Mouse (Mus musculus): ENCODE data around the gene Wdr63.
"Not testable (repeated sequence)": the region's sequence is repeated elsewhere in the genome, so short reads cannot be mapped to it uniquely, and the experiment has no call there.

Gene Wdr63

DNA sequence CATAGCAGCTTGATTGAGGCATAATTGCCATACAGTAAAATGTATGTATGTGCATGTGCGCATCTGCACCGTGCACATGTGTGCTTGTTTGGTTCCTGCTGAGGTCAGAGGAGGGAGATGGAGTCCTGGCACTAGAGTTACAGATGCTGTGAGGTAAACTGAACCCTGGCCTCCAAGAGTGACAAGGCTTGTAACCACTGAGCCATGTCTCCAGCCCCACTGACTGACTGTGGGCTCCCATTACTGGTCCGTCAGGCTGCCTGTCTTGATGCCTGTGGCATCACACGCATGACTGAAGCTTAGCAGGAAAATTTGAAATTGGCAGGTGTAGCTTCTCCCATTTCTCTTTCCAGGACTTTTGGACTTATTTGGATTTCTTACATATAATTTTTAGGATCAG, 97.2 kb downstream of the Wdr63 start:
- no peak for DNase-seq (ENCODE audit: low spot score in 2 of 2)

DNA sequence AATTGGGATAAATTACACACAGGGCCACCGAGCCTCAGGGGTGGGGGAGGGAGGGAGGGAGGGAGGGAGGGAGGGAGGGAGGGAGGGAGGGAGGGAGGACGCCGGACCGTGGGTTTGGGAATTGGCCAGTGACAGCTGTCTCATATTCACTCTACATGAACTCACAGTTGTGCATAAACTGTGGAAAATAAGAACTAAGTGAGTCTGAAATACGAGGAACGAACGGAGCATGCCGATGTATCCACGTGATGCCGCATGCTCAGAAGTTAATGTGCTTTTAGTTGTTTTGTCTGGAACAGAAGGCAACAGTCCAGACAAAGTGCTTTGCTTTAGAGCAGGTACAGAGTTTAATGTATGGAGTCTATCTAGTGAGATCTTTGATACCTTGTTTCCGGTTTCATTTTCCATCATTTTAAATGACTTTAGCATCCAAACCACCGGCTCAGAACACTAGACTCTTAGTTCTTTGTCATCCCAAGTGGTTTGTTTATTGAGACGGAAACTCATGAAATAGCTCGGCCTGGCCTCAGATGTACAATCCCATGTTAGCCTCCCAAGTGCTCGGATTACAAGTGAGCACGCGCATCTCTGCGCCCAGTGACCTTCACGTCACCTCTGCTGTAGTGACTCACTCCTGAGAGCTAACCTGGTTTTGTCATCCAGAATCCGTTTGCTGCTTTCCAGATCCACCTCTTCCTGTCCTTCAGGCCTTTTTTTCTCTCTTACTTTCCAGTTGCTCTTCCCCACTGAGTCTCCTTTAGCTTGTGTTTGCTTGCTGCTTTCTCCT, 97.9 kb downstream of the Wdr63 start:
- no peak for DNase-seq (ENCODE audit: low spot score in 2 of 2)

GRCm38 (mm10) chr3:146007872-146008271, 100.1 kb downstream of the Wdr63 start:
- DNase-seq (ENCODE audit: low spot score in 2 of 2): no peak

- DNase-seq (ENCODE audit: low spot score in 2 of 2): no peak
Observed at GRCm38 (mm10) chr3:146004347-146005051, 103.4 kb downstream of the Wdr63 start.

DNA sequence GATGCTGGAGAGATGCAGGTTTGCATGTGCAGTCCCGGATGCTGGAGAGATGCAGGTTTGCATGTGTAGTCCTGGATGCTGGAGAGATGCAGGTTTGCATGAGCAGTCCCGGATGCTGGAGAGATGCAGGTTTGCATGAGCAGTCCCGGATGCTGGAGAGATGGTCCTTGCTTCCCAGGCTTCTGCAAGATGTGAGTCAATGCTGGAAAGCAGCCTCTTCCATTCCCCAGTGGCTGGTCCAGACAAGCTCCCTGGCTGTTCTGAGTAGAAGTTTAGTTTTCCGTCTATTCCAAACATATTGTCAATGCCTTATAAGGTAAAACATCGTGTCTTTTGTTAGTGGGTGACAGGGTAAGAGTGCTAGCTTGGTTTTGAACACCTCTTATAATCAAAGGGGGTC, 111.4 kb downstream of the Wdr63 start:
- DNase-seq (ENCODE audit: low spot score in 2 of 2): not testable (repeated sequence)

DNA sequence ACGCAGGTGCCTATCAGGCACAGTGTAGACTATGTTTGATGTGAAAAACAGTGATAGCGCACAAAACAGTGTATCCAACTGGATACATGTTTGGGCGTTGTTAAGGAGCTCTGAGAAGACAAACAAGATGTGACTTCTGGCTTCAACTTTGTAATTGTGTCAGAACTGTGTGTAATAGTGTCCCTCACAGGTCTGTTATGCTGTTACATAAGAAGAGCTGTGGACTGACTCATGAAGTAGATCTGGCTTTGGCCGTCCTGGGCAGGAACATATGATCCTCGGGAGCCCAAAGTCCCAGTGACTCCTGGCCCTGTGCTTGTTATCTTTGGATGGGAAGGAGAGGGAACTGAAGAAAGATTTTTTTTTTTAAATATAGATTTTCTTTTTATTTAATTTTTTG, 112.4 kb downstream of the Wdr63 start:
- no peak for DNase-seq (ENCODE audit: low spot score in 2 of 2)

DNA sequence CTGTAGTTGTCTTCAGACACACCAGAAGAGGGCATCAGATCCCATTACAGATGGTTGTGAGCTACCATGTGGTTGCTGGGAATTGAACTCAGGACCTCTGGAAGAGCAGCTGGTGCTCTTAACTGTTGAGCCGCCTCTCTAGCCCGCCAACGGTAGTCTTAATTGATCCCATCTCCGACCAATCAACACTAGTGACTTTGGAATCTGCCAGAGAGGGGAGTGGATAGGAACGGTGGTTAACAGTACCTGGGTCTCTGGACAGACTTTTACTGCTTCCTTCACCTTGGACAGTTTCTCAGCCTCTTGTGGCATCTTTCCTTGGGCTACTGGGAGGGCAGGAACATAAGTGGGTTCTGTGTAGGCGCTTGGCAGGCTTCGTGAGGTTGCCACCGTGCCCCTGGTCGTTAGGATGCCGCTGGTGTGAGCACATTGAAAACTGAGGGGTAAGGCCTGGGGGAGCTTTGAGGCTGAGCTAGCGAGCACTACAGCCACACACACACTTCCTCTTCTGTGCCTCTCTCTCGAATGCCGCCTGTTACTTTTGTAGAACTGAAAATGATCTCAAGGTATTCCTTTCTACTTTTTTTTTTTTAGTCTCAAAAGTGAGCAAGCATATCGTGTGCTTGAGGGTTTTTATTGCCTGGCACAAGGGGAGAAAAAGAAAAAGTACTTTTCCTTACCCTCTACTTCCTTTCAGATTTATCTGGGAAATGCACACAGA, 114.3 kb downstream of the Wdr63 start:
- DNase-seq (ENCODE audit: low spot score in 2 of 2): no peak

DNA sequence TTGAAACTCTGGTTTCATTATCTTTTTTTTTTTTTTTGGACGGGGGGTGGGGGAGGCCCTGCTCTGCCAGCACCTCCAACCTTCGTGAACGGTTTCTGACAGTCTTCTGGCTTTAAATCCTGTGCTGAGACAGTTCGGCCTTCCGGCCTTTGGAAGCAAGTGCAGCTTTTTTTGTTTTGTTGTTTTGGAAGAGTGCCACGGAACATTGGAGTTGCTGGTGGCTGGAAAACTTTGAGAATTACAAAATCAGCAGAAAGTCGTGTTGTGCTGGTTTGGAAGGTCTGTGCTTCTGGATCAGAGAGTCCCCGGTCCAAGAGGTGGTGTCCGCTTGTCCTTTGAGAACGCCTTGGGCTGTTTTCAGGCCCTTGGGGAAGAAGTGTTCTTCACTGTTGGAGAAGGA, 115.1 kb downstream of the Wdr63 start:
- DNase-seq (ENCODE audit: low spot score in 2 of 2): peak in 1 of 2 experiments; percentile 11

- DNase-seq (ENCODE audit: low spot score in 2 of 2): no peak
Observed at GRCm38 (mm10) chr3:145991976-145992730, 115.8 kb downstream of the Wdr63 start.

- DNase-seq (ENCODE audit: low spot score in 2 of 2): no peak
Observed at GRCm38 (mm10) chr3:145991130-145991529, 116.8 kb downstream of the Wdr63 start.
